Mouse (Mus musculus) MEL (cell line): ENCODE results near the gene Acss2.
A peak's percentile ranks its signal among the peaks of the same experiment; 100 is the strongest.

Experiments
- CTCF ChIP-seq, 3 experiments: IDR thresholded peaks in 2 of 3; conservative IDR thresholded peaks in 1 of 3; 2 replicates each; pipeline ENCODE4 v1.5.1; 2011 to 2012; ENCODE audit warnings: low read length in 3 of 3, low read depth in 2 of 3, mild to moderate bottlenecking in 2 of 3, improper control_type of control experiment in 1 of 3, inconsistent platforms in 1 of 3, mixed read lengths in 1 of 3, moderate library complexity in 1 of 3; ENCODE audit not compliant: control insufficient read depth in 1 of 3, insufficient read depth in 1 of 3, poor library complexity in 1 of 3, severe bottlenecking in 1 of 3
- EP300 ChIP-seq, 2 experiments: IDR thresholded peaks; 2 replicates each; pipeline ENCODE4 v1.6.1; 2011; ENCODE audit warnings: improper control_type of control experiment in 2 of 2, low read length in 2 of 2, low read depth in 1 of 2, mild to moderate bottlenecking in 1 of 2
- ETS1 ChIP-seq: IDR thresholded peaks from 2 replicates; pipeline ENCODE4 v1.6.1; 2012; ENCODE audit warnings: low read depth, mild to moderate bottlenecking, inconsistent platforms, low read length, improper control_type of control experiment, moderate library complexity
- GATA1 ChIP-seq: IDR thresholded peaks from 2 replicates; pipeline ENCODE4 v1.6.1; 2011; ENCODE audit warnings: low read depth, low read length, improper control_type of control experiment
- POLR2A ChIP-seq, 2 experiments: IDR thresholded peaks; 2 replicates each; pipeline ENCODE4 v1.6.1; 2011 to 2012; ENCODE audit warnings: low read length in 2 of 2, mild to moderate bottlenecking in 2 of 2, control low read depth in 1 of 2, improper control_type of control experiment in 1 of 2, low read depth in 1 of 2, moderate library complexity in 1 of 2; ENCODE audit not compliant: control insufficient read depth in 1 of 2, insufficient read depth in 1 of 2, poor library complexity in 1 of 2
- RAD21 ChIP-seq: IDR thresholded peaks from 2 replicates; pipeline ENCODE4 v1.6.1; 2011; ENCODE audit warnings: mild to moderate bottlenecking, low read depth, low read length, improper control_type of control experiment
- TCF12 ChIP-seq: IDR thresholded peaks from 2 replicates; pipeline ENCODE4 v1.6.1; 2014; ENCODE audit warnings: low read depth, mild to moderate bottlenecking, inconsistent platforms, low read length, improper control_type of control experiment, moderate library complexity
- UBTF ChIP-seq: IDR thresholded peaks from 2 replicates; pipeline ENCODE4 v1.6.1; 2012; ENCODE audit warnings: low read depth, mild to moderate bottlenecking, inconsistent platforms, low read length, improper control_type of control experiment, moderate library complexity, borderline replicate concordance; ENCODE audit not compliant: insufficient read depth
- USF1 ChIP-seq: IDR thresholded peaks from 2 replicates; pipeline ENCODE4 v1.6.1; 2014; ENCODE audit warnings: low read depth, mild to moderate bottlenecking, inconsistent platforms, low read length, improper control_type of control experiment, moderate library complexity

GRCm38 (mm10) chr2:155592137-155592853, 74.5 kb downstream of the Acss2 start, which contains the start of gene Gss:
- TF ChIP-seq CTCF (IDR thresholded peaks at IDR 0.05 in 2 of 3, conservative IDR thresholded peaks at IDR 0.05 in 1 of 3; ENCODE audit: control insufficient read depth in 1 of 3, insufficient read depth in 1 of 3, low read depth in 2 of 3, low read length in 3 of 3, poor library complexity in 1 of 3, severe bottlenecking in 1 of 3), result no peak
- no peak for TF ChIP-seq GATA1
- TF ChIP-seq POLR2A (IDR thresholded peaks at IDR 0.05; ENCODE audit: control insufficient read depth in 1 of 2, insufficient read depth in 1 of 2, low read depth in 1 of 2, low read length in 2 of 2, poor library complexity in 1 of 2), result peak; percentile 67 to 70; a peak in 3 of 4 replicates
- 0 out of 2 replicates have a peak, but pooled peaks have one; percentile 5 for TF ChIP-seq USF1
- TF ChIP-seq ETS1, result peak; percentile 48; the same call in 1 of the 2 replicates
- TF ChIP-seq UBTF, result no peak
- TF ChIP-seq TCF12, result no peak; the same call in 1 of the 2 replicates
- no peak for TF ChIP-seq RAD21
- no peak for TF ChIP-seq EP300 (IDR thresholded peaks at IDR 0.05; ENCODE audit: low read depth in 1 of 2, low read length in 2 of 2)
